26 mouse cellular contexts compared by ENCODE assay signal in genomic region chr16:62676815-62677214, GRCm38 (mm10).
DNase-seq lines count a peak whose midpoint lies in the region; ATAC-seq and TF ChIP-seq lines count a peak whose summit lies in the region.
"Had no signal": no experiment of that assay in that cellular context is flagged by ENCODE, and none has a peak within 500 bp of the region (broad histone marks: within the 10 kb centered on the region; RNA-seq: fewer than 3 reads in every experiment).

No protein-coding gene starts in this region.

- WGBS in forebrain, embryonic 11.5 days = 61% methylated on average over 6 of the region's 6 CpGs
- 82% methylated on average over 6 of the region's 6 CpGs for WGBS in forebrain, embryonic 10.5 days
- 69% methylated on average over 6 of the region's 6 CpGs for WGBS in midbrain, embryonic 12.5 days
- whole genome bisulfite sequencing in midbrain, embryonic 11.5 days = 79% methylated on average over 6 of the region's 6 CpGs
- WGBS in forebrain, embryonic 15.5 days = 21% methylated on average over 6 of the region's 6 CpGs
- 50% methylated on average over 6 of the region's 6 CpGs for WGBS in midbrain, postnatal 0 days
- WGBS in liver, postnatal 0 days (ENCODE audit: insufficient replicate concordance) = 75% methylated on average over 6 of the region's 6 CpGs

- no peaks in the 10 kb centered on the region for H3K36me3 ChIP-seq in forebrain, embryonic 11.5 days (ENCODE audit: control insufficient read depth, insufficient read depth, low read length)
- H3K36me3 ChIP-seq in forebrain, embryonic 10.5 days (replicated peaks) = no peaks in the 10 kb centered on the region
- H3K36me3 ChIP-seq in midbrain, embryonic 12.5 days = no peaks in the 10 kb centered on the region
- H3K36me3 ChIP-seq in midbrain, embryonic 11.5 days (ENCODE audit: control insufficient read depth, insufficient read depth, low read length) = no peaks in the 10 kb centered on the region
- no peaks in the 10 kb centered on the region for H3K36me3 ChIP-seq in forebrain, embryonic 15.5 days
- no peaks in the 10 kb centered on the region for H3K36me3 ChIP-seq in midbrain, postnatal 0 days (ENCODE audit: insufficient read depth, low read length)
- no peaks in the 10 kb centered on the region for H3K36me3 ChIP-seq in liver, postnatal 0 days (replicated peaks; ENCODE audit: insufficient read depth, low read length)
- H3K36me3 ChIP-seq: embryonic facial prominence, embryonic 12.5 days; heart, embryonic 15.5 days; limb, embryonic 12.5 days; neural tube, embryonic 13.5 days had no signal

- no peak overlapping the region for H3K4me2 ChIP-seq in forebrain, embryonic 11.5 days (ENCODE audit: low read depth, low read length, severe bottlenecking)
- no peak overlapping the region for H3K4me2 ChIP-seq in midbrain, embryonic 12.5 days (replicated peaks)
- H3K4me2 ChIP-seq in midbrain, embryonic 11.5 days = no peak overlapping the region
- H3K4me2 ChIP-seq in forebrain, embryonic 15.5 days (replicated peaks) = no peak overlapping the region
- H3K4me2 ChIP-seq in midbrain, postnatal 0 days (ENCODE audit: low read depth, low read length, poor library complexity, severe bottlenecking) = no peak overlapping the region
- no peak overlapping the region for H3K4me2 ChIP-seq in liver, postnatal 0 days (ENCODE audit: low read depth, low read length)
- H3K4me2 ChIP-seq: embryonic facial prominence, embryonic 12.5 days; heart, embryonic 15.5 days; limb, embryonic 12.5 days; liver, embryonic 11.5 days; lung, embryonic 14.5 days; neural tube, embryonic 13.5 days had no signal

- peak; percentile 53; the same call in 1 of the 2 replicates for ATAC-seq in forebrain, embryonic 11.5 days (replicated peaks; ENCODE audit: low FRiP score)
- peak; percentile 66; the same call in 1 of the 2 replicates for ATAC-seq in midbrain, embryonic 12.5 days (ENCODE audit: low FRiP score, low read depth)
- no peak for ATAC-seq in midbrain, embryonic 11.5 days (ENCODE audit: low FRiP score)
- ATAC-seq in forebrain, embryonic 15.5 days (replicated peaks) = peak; percentile 91
- no peak for ATAC-seq in midbrain, postnatal 0 days (ENCODE audit: low FRiP score)
- no peak for ATAC-seq in liver, postnatal 0 days
- ATAC-seq: CD4-positive, CD25-positive, alpha-beta regulatory T cell, adult 4 months had no signal

- no peaks in the 10 kb centered on the region for H3K27me3 ChIP-seq in forebrain, embryonic 11.5 days (ENCODE audit: control insufficient read depth, insufficient read depth, low read length)
- no peaks in the 10 kb centered on the region for H3K27me3 ChIP-seq in forebrain, embryonic 10.5 days (ENCODE audit: poor library complexity, severe bottlenecking)
- H3K27me3 ChIP-seq in midbrain, embryonic 12.5 days = no peaks in the 10 kb centered on the region
- no peaks in the 10 kb centered on the region for H3K27me3 ChIP-seq in midbrain, embryonic 11.5 days (ENCODE audit: control insufficient read depth, insufficient read depth, low read length)
- H3K27me3 ChIP-seq in forebrain, embryonic 15.5 days = no peaks in the 10 kb centered on the region
- H3K27me3 ChIP-seq in midbrain, postnatal 0 days (ENCODE audit: insufficient read depth, low read length) = no peaks in the 10 kb centered on the region
- H3K27me3 ChIP-seq in liver, postnatal 0 days (ENCODE audit: insufficient read depth, low read length) = no peaks in the 10 kb centered on the region
- H3K27me3 ChIP-seq: embryonic facial prominence, embryonic 12.5 days; heart, embryonic 15.5 days; limb, embryonic 12.5 days; neural tube, embryonic 13.5 days had no signal

- TF ChIP-seq EP300 in liver, postnatal 0 days (IDR thresholded peaks at IDR 0.05; ENCODE audit: low read depth) = no peak

- no peaks in the 10 kb centered on the region for H3K4me1 ChIP-seq in forebrain, embryonic 11.5 days (replicated peaks; ENCODE audit: control insufficient read depth, insufficient read depth, low read length)
- no peaks in the 10 kb centered on the region for H3K4me1 ChIP-seq in forebrain, embryonic 10.5 days
- no peaks in the 10 kb centered on the region for H3K4me1 ChIP-seq in midbrain, embryonic 12.5 days
- no peaks in the 10 kb centered on the region for H3K4me1 ChIP-seq in midbrain, embryonic 11.5 days (ENCODE audit: control insufficient read depth, insufficient read depth, low read length)
- peaks cover 4% of the 10 kb centered on the region; the same call in 1 of the 2 replicates for H3K4me1 ChIP-seq in forebrain, embryonic 15.5 days
- H3K4me1 ChIP-seq in midbrain, postnatal 0 days (ENCODE audit: insufficient read depth, low read length) = no peaks in the 10 kb centered on the region
- no peaks in the 10 kb centered on the region for H3K4me1 ChIP-seq in liver, postnatal 0 days (ENCODE audit: insufficient read depth)
- H3K4me1 ChIP-seq: embryonic facial prominence, embryonic 12.5 days; heart, embryonic 15.5 days; limb, embryonic 12.5 days; neural tube, embryonic 13.5 days had no signal

- no peak for TF ChIP-seq CTCF in midbrain, postnatal 0 days (IDR thresholded peaks at IDR 0.05)
- no peak for TF ChIP-seq CTCF in liver, postnatal 0 days (IDR thresholded peaks at IDR 0.05; ENCODE audit: low read depth)

- H3K9ac ChIP-seq in forebrain, embryonic 11.5 days (ENCODE audit: low read length) = no peak overlapping the region
- no peak overlapping the region for H3K9ac ChIP-seq in midbrain, embryonic 12.5 days (replicated peaks)
- H3K9ac ChIP-seq in midbrain, embryonic 11.5 days (ENCODE audit: low read length) = no peak overlapping the region
- H3K9ac ChIP-seq in forebrain, embryonic 15.5 days (replicated peaks) = no peak overlapping the region
- no peak overlapping the region for H3K9ac ChIP-seq in midbrain, postnatal 0 days (replicated peaks; ENCODE audit: low read length, poor library complexity, severe bottlenecking)
- no peak overlapping the region for H3K9ac ChIP-seq in liver, postnatal 0 days (replicated peaks)
- H3K9ac ChIP-seq: embryonic facial prominence, embryonic 12.5 days; heart, embryonic 15.5 days; limb, embryonic 12.5 days; lung, embryonic 14.5 days; neural tube, embryonic 13.5 days had no signal

- H3K4me3 ChIP-seq in forebrain, embryonic 11.5 days (ENCODE audit: low read depth, low read length) = no peak overlapping the region
- no peak overlapping the region for H3K4me3 ChIP-seq in forebrain, embryonic 10.5 days
- no peak overlapping the region for H3K4me3 ChIP-seq in midbrain, embryonic 12.5 days
- H3K4me3 ChIP-seq in midbrain, embryonic 11.5 days (ENCODE audit: low read depth, low read length) = no peak overlapping the region
- H3K4me3 ChIP-seq in forebrain, embryonic 15.5 days = no peak overlapping the region
- no peak overlapping the region for H3K4me3 ChIP-seq in midbrain, postnatal 0 days (ENCODE audit: low read depth, low read length)
- H3K4me3 ChIP-seq in liver, postnatal 0 days (ENCODE audit: low read depth, low read length) = no peak overlapping the region
- H3K4me3 ChIP-seq: embryonic facial prominence, embryonic 12.5 days; gastrocnemius, adult 2 months; heart, embryonic 15.5 days; layer of hippocampus, adult 2 months; limb, embryonic 12.5 days; myocyte; neural tube, embryonic 13.5 days had no signal

- no peak overlapping the region for H3K27ac ChIP-seq in forebrain, embryonic 11.5 days (ENCODE audit: low read depth, low read length)
- H3K27ac ChIP-seq in forebrain, embryonic 10.5 days = no peak overlapping the region
- H3K27ac ChIP-seq in midbrain, embryonic 12.5 days (replicated peaks) = no peak overlapping the region
- no peak overlapping the region for H3K27ac ChIP-seq in midbrain, embryonic 11.5 days (ENCODE audit: low read depth, low read length)
- H3K27ac ChIP-seq in forebrain, embryonic 15.5 days (replicated peaks) = no peak overlapping the region
- no peak overlapping the region for H3K27ac ChIP-seq in midbrain, postnatal 0 days (ENCODE audit: low read depth, low read length)
- no peak overlapping the region for H3K27ac ChIP-seq in liver, postnatal 0 days (ENCODE audit: low read depth)
- H3K27ac ChIP-seq: embryonic facial prominence, embryonic 12.5 days; gastrocnemius, adult 2 months; heart, embryonic 15.5 days; layer of hippocampus, adult 2 months; limb, embryonic 12.5 days; neural tube, embryonic 13.5 days had no signal

- DNase-seq in forebrain, embryonic 11.5 days (ENCODE audit: low spot score) = no peak
- DNase-seq in forebrain, embryonic 10.5 days (ENCODE audit: extremely low spot score, low spot score) = no peak
- no peak for DNase-seq in midbrain, embryonic 11.5 days (ENCODE audit: low spot score, missing footprints)
- DNase-seq in midbrain, postnatal 0 days (ENCODE audit: low spot score) = peak; percentile 83
- DNase-seq in liver, postnatal 0 days = no peak
- no peak for DNase-seq in lung, postnatal 4 days
- DNase-seq: adrenal gland, postnatal 14 days; cerebellum, postnatal 25 days; gastrocnemius, adult 2 months; heart, postnatal 36 days; kidney, adult 8-10 months; kidney, postnatal 10 days; lung, embryonic 14.5 days; lung, postnatal 36 days; thymus, adult 18-20 months; thymus, postnatal 36 days had no signal

- no peaks in the 10 kb centered on the region for H3K9me3 ChIP-seq in forebrain, embryonic 11.5 days (ENCODE audit: control insufficient read depth, low read length)
- H3K9me3 ChIP-seq in forebrain, embryonic 10.5 days = no peaks in the 10 kb centered on the region
- H3K9me3 ChIP-seq in midbrain, embryonic 12.5 days = no peaks in the 10 kb centered on the region
- H3K9me3 ChIP-seq in midbrain, embryonic 11.5 days (ENCODE audit: control insufficient read depth, low read length) = no peaks in the 10 kb centered on the region
- no peaks in the 10 kb centered on the region for H3K9me3 ChIP-seq in forebrain, embryonic 15.5 days
- no peaks in the 10 kb centered on the region for H3K9me3 ChIP-seq in midbrain, postnatal 0 days (ENCODE audit: low read length)
- no peaks in the 10 kb centered on the region for H3K9me3 ChIP-seq in liver, postnatal 0 days (ENCODE audit: low read length)
- H3K9me3 ChIP-seq: embryonic facial prominence, embryonic 12.5 days; heart, embryonic 15.5 days; limb, embryonic 12.5 days; neural tube, embryonic 13.5 days had no signal

Comparison
In these comparisons a context has a peak if more than half of its experiments do, and no peak if none do; other contexts are left out.
1. ATAC-seq: peak in forebrain, embryonic 11.5 days (single experiment), midbrain, embryonic 12.5 days (single experiment) and forebrain, embryonic 15.5 days (single experiment); none in midbrain, embryonic 11.5 days (single experiment), midbrain, postnatal 0 days (single experiment) and liver, postnatal 0 days (single experiment).